Mouse (Mus musculus): Measurements from ENCODE around the gene Nlrp3. TPM values are rescaled to one million over a fixed set of nuclear protein-coding genes. Genes with fewer than 3 reads are reported as not detected.

Gene Nlrp3
- polyA plus RNA-seq, 1 experiment from 2014 or later = 0.74 TPM

GRCm38 (mm10) chr11:59526472-59527080, 14.8 kb upstream of the Nlrp3 start, which contains the start of gene Zkscan17:
TSS of gene Zkscan17 (minus strand) at chr11:59526751.
- H3K4me1 ChIP-seq (ENCODE audit: insufficient read depth, low read depth, low read length) = no peaks in the 10 kb centered on the region
- H3K9ac ChIP-seq (replicated peaks; ENCODE audit: low read depth) = no peak within 1 kb of the TSS
- TF ChIP-seq EP300 (IDR thresholded peaks at IDR 0.05) (no peak), CTCF (IDR thresholded peaks at IDR 0.05) (peak; percentile 54)
- WGBS = 50% methylated on average over 8 of the region's 8 CpGs
- no peak within 1 kb of the TSS; the same call in 1 of the 2 replicates for H3K27ac ChIP-seq (ENCODE audit: low read length)
- ATAC-seq (no peak), DNase-seq (ENCODE audit: low spot score) (peak; percentile 66)
- H3K27me3 ChIP-seq (replicated peaks; ENCODE audit: insufficient read depth, low read length) = no peaks in the 10 kb centered on the region
- no peaks in the 10 kb centered on the region for H3K36me3 ChIP-seq (ENCODE audit: insufficient read depth, low read length)
- H3K4me3 ChIP-seq (ENCODE audit: low read depth, low read length) = no peak within 1 kb of the TSS
- H3K4me2 ChIP-seq (replicated peaks; ENCODE audit: low read depth, low read length) = no peak within 1 kb of the TSS
- no peaks in the 10 kb centered on the region for H3K9me3 ChIP-seq (ENCODE audit: low read length)

GRCm38 (mm10) chr11:59530221-59530620, 11.1 kb upstream of the Nlrp3 start:
- TF ChIP-seq CTCF (IDR thresholded peaks at IDR 0.05) = no peak
- no peak for TF ChIP-seq EP300 (IDR thresholded peaks at IDR 0.05)
- Histone ChIP-seq H3K27me3 (replicated peaks; ENCODE audit: insufficient read depth, low read length) (no peaks in the 10 kb centered on the region), H3K4me1 (ENCODE audit: insufficient read depth, low read depth, low read length) (no peaks in the 10 kb centered on the region), H3K27ac (ENCODE audit: low read length) (no peak overlapping the region), H3K4me2 (replicated peaks; ENCODE audit: low read depth, low read length) (no peak overlapping the region), H3K9ac (replicated peaks; ENCODE audit: low read depth) (no peak overlapping the region), H3K9me3 (ENCODE audit: low read length) (no peaks in the 10 kb centered on the region), H3K36me3 (ENCODE audit: insufficient read depth, low read length) (no peaks in the 10 kb centered on the region), H3K4me3 (ENCODE audit: low read depth, low read length) (no peak overlapping the region)
- no peak for DNase-seq (ENCODE audit: low spot score)
- no peak for ATAC-seq
- WGBS = 61% methylated on average over 5 of the region's 5 CpGs

GRCm38 (mm10) chr11:59530870-59531535, 10.4 kb upstream of the Nlrp3 start:
- H3K27me3 ChIP-seq (replicated peaks; ENCODE audit: insufficient read depth, low read length) = no peaks in the 10 kb centered on the region
- WGBS = 62% methylated on average over 6 of the region's 6 CpGs
- H3K27ac ChIP-seq (ENCODE audit: low read length) = no peak overlapping the region
- DNase-seq (ENCODE audit: low spot score) = no peak
- H3K4me1 ChIP-seq (ENCODE audit: insufficient read depth, low read depth, low read length) = no peaks in the 10 kb centered on the region
- H3K9ac ChIP-seq (replicated peaks; ENCODE audit: low read depth) = no peak overlapping the region
- no peaks in the 10 kb centered on the region for H3K36me3 ChIP-seq (ENCODE audit: insufficient read depth, low read length)
- no peaks in the 10 kb centered on the region for H3K9me3 ChIP-seq (ENCODE audit: low read length)
- TF ChIP-seq EP300 (IDR thresholded peaks at IDR 0.05) (no peak), CTCF (IDR thresholded peaks at IDR 0.05) (no peak)
- H3K4me2 ChIP-seq (replicated peaks; ENCODE audit: low read depth, low read length) = no peak overlapping the region
- ATAC-seq = no peak
- no peak overlapping the region for H3K4me3 ChIP-seq (ENCODE audit: low read depth, low read length)

- no peaks in the 10 kb centered on the region for H3K4me1 ChIP-seq (ENCODE audit: insufficient read depth, low read depth, low read length)
- H3K27me3 ChIP-seq (replicated peaks; ENCODE audit: insufficient read depth, low read length) = no peaks in the 10 kb centered on the region
- H3K9me3 ChIP-seq (ENCODE audit: low read length) = no peaks in the 10 kb centered on the region
- H3K27ac ChIP-seq (ENCODE audit: low read length) = no peak overlapping the region
- no peak for ATAC-seq
- no peak overlapping the region for H3K4me2 ChIP-seq (replicated peaks; ENCODE audit: low read depth, low read length)
- TF ChIP-seq CTCF (IDR thresholded peaks at IDR 0.05) (no peak), EP300 (IDR thresholded peaks at IDR 0.05) (no peak)
- DNase-seq (ENCODE audit: low spot score) = no peak
- no peaks in the 10 kb centered on the region for H3K36me3 ChIP-seq (ENCODE audit: insufficient read depth, low read length)
- H3K4me3 ChIP-seq (ENCODE audit: low read depth, low read length) = no peak overlapping the region
- WGBS = 62% methylated on average over 5 of the region's 5 CpGs
- no peak overlapping the region for H3K9ac ChIP-seq (replicated peaks; ENCODE audit: low read depth)
Measured at GRCm38 (mm10) chr11:59531562-59531961, 9.8 kb upstream of the Nlrp3 start.

- Histone ChIP-seq H3K9me3 (ENCODE audit: low read length) (no peaks in the 10 kb centered on the region), H3K27me3 (replicated peaks; ENCODE audit: insufficient read depth, low read length) (no peaks in the 10 kb centered on the region), H3K4me2 (replicated peaks; ENCODE audit: low read depth, low read length) (no peak overlapping the region), H3K36me3 (ENCODE audit: insufficient read depth, low read length) (no peaks in the 10 kb centered on the region), H3K4me1 (ENCODE audit: insufficient read depth, low read depth, low read length) (peaks cover 3% of the 10 kb centered on the region; the same call in 1 of the 2 replicates), H3K4me3 (ENCODE audit: low read depth, low read length) (no peak overlapping the region), H3K27ac (ENCODE audit: low read length) (no peak overlapping the region), H3K9ac (replicated peaks; ENCODE audit: low read depth) (no peak overlapping the region)
- DNase-seq (ENCODE audit: low spot score) (no peak), ATAC-seq (no peak)
- WGBS = 62% methylated on average over 16 of the region's 16 CpGs
- TF ChIP-seq CTCF (IDR thresholded peaks at IDR 0.05) (peak; percentile 57), EP300 (IDR thresholded peaks at IDR 0.05) (no peak)
Measured at GRCm38 (mm10) chr11:59537218-59538130, 3.9 kb upstream of the Nlrp3 start.

- peak overlapping the region; percentile 5 for H3K4me2 ChIP-seq (replicated peaks; ENCODE audit: low read depth, low read length)
- 17% methylated on average over 11 of the region's 11 CpGs for WGBS
- DNase-seq (ENCODE audit: low spot score) = peak; percentile 94
- H3K9me3 ChIP-seq (ENCODE audit: low read length) = no peaks in the 10 kb centered on the region
- H3K9ac ChIP-seq (replicated peaks; ENCODE audit: low read depth) = no peak overlapping the region
- no peaks in the 10 kb centered on the region for H3K36me3 ChIP-seq (ENCODE audit: insufficient read depth, low read length)
- ATAC-seq = peak; percentile 76
- peaks cover 3% of the 10 kb centered on the region; the same call in 1 of the 2 replicates for H3K4me1 ChIP-seq (ENCODE audit: insufficient read depth, low read depth, low read length)
- H3K27ac ChIP-seq (ENCODE audit: low read length) = 0 out of 2 replicates have a peak overlapping the region, but pooled peaks have one; percentile 17
- TF ChIP-seq EP300 (IDR thresholded peaks at IDR 0.05) (no peak), CTCF (IDR thresholded peaks at IDR 0.05) (peak; percentile 68)
- H3K4me3 ChIP-seq (ENCODE audit: low read depth, low read length) = no peak overlapping the region
- no peaks in the 10 kb centered on the region for H3K27me3 ChIP-seq (replicated peaks; ENCODE audit: insufficient read depth, low read length)
Measured at GRCm38 (mm10) chr11:59538387-59538786, 3.0 kb upstream of the Nlrp3 start.
